Mouse (Mus musculus) heart, postnatal 14 days (tissue): ENCODE data around the gene Slc22a17. TPM values are rescaled to one million over a fixed set of nuclear protein-coding genes. Genes with fewer than 3 reads are reported as not detected.
"Not testable (repeated sequence)": the region's sequence is repeated elsewhere in the genome, so short reads cannot be mapped to it uniquely, and the experiment has no call there.

ENCODE experiments used
- DNase-seq, 2 experiments: peaks; one replicate each; pipeline ENCODE4 v3.0.0; 2021 to 2022
- intact Hi-C: fragments of 180-260 bp; cut with DNase I; formaldehyde crosslinking; loops from one replicate; pipeline ENCODE4 v1.15.1; 2025
- long read RNA-seq, 2 experiments: library from polyadenylated mRNA; stranded (forward); transcript quantifications; one replicate each; pipeline ENCODE4 v2.0.0; 2021
- total RNA-seq, 2 experiments: library from RNA; stranded (reverse); gene quantifications; 2 replicates each; pipeline ENCODE4 v1.2.3; 2021

Slc22a17 gene
- 1 to 10 TPM; 3.4 to 5.6 TPM for total RNA-seq
- long read RNA-seq, experiment 1, partial matches to known transcripts = 2 of 4 reads
- long read RNA-seq, experiment 1, other reads (novel, unspliced or antisense) = 0 of 4 reads
- long read RNA-seq, experiment 2, partial matches to known transcripts = 3 of 7 reads
- long read RNA-seq, experiment 2, other reads (novel, unspliced or antisense) = 3 of 7 reads

GRCm38 (mm10) chr14:54912886-54913285, at the start of gene Slc22a17:
Slc22a17 (minus strand) TSS chr14:54913132.
- peak; percentile 68 to 70 for DNase-seq

GRCm38 (mm10) chr14:54962714-54963113, 49.8 kb upstream of the Slc22a17 start:
- intact Hi-C loops = no loop called here
- DNase-seq = no peak

More at GRCm38 (mm10) chr14:54912886-54913285, at the start of gene Slc22a17:
- intact Hi-C loops = no loop called here

GRCm38 (mm10) chr14:54961487-54961886, 48.6 kb upstream of the Slc22a17 start:
- intact Hi-C loops = no loop called here
- DNase-seq = no peak

- intact Hi-C loops = no loop called here
- DNase-seq = peak in 1 of 2 experiments; percentile 38
Observed at GRCm38 (mm10) chr14:54960769-54961168, 47.8 kb upstream of the Slc22a17 start.

- intact Hi-C loops = not testable (repeated sequence)
- peak in 1 of 2 experiments; percentile 40 for DNase-seq
Observed at GRCm38 (mm10) chr14:54959853-54960613, 47.1 kb upstream of the Slc22a17 start.

- intact Hi-C loops = no loop called here
- DNase-seq = no peak
Observed at GRCm38 (mm10) chr14:54959197-54959596, 46.3 kb upstream of the Slc22a17 start.

- intact Hi-C loops = no loop called here
- DNase-seq = no peak
Observed at GRCm38 (mm10) chr14:54958503-54958902, 45.6 kb upstream of the Slc22a17 start.

GRCm38 (mm10) chr14:54956533-54956932, 43.6 kb upstream of the Slc22a17 start:
- intact Hi-C loops = no loop called here
- DNase-seq = no peak

GRCm38 (mm10) chr14:54955481-54955880, 42.5 kb upstream of the Slc22a17 start:
- no peak for DNase-seq
- intact Hi-C loops = no loop called here

GRCm38 (mm10) chr14:54954474-54954873, 41.5 kb upstream of the Slc22a17 start:
- DNase-seq = no peak
- intact Hi-C loops = no loop called here

- DNase-seq = no peak
- intact Hi-C loops = no loop called here
Observed at GRCm38 (mm10) chr14:54953664-54954206, 40.8 kb upstream of the Slc22a17 start.

GRCm38 (mm10) chr14:54951587-54951986, 38.7 kb upstream of the Slc22a17 start:
- peak in 1 of 2 experiments; percentile 11 for DNase-seq
- intact Hi-C loops = no loop called here

- peak in 1 of 2 experiments; percentile 35 for DNase-seq
- intact Hi-C loops = no loop called here
Observed at GRCm38 (mm10) chr14:54950493-54950892, 37.6 kb upstream of the Slc22a17 start.

- DNase-seq = peak in 1 of 2 experiments; percentile 18
- intact Hi-C loops = loop anchor here (2.0 kb wide), 1 partner anchor 26 kb away; no protein-coding TSS in a partner anchor
Observed at GRCm38 (mm10) chr14:54948781-54949180, 35.8 kb upstream of the Slc22a17 start.

GRCm38 (mm10) chr14:54947008-54947407, 34.1 kb upstream of the Slc22a17 start:
- intact Hi-C loops = not testable (repeated sequence)
- DNase-seq = peak in 1 of 2 experiments; percentile 29

GRCm38 (mm10) chr14:54945975-54946704, 33.2 kb upstream of the Slc22a17 start:
- intact Hi-C loops = no loop called here

GRCm38 (mm10) chr14:54944939-54945338, 32.0 kb upstream of the Slc22a17 start:
- intact Hi-C loops = no loop called here
- DNase-seq = peak in 1 of 2 experiments; percentile 20

More at GRCm38 (mm10) chr14:54945975-54946704, 33.2 kb upstream of the Slc22a17 start:
- peak in 1 of 2 experiments; percentile 49 for DNase-seq

GRCm38 (mm10) chr14:54943971-54944370, 31.0 kb upstream of the Slc22a17 start:
- no peak for DNase-seq
- intact Hi-C loops = no loop called here

- intact Hi-C loops = no loop called here
- DNase-seq = peak in 1 of 2 experiments; percentile 35
Observed at GRCm38 (mm10) chr14:54942479-54942878, 29.5 kb upstream of the Slc22a17 start.
